Mouse (Mus musculus) layer of hippocampus, adult 9-11 months (tissue): ENCODE data around the gene Olfr772.
"Not testable (repeated sequence)": the region's sequence is repeated elsewhere in the genome, so short reads cannot be mapped to it uniquely, and the experiment has no call there.

Source experiments
- DNase-seq: peaks from one replicate; pipeline ENCODE4 v3.0.0; 2022

The Olfr772 gene

GRCm38 (mm10) chr10:129177821-129178220, at the start of gene Olfr772:
Gene Olfr772, minus strand, starts transcription at chr10:129177921.
- not testable (repeated sequence) for DNase-seq

DNA sequence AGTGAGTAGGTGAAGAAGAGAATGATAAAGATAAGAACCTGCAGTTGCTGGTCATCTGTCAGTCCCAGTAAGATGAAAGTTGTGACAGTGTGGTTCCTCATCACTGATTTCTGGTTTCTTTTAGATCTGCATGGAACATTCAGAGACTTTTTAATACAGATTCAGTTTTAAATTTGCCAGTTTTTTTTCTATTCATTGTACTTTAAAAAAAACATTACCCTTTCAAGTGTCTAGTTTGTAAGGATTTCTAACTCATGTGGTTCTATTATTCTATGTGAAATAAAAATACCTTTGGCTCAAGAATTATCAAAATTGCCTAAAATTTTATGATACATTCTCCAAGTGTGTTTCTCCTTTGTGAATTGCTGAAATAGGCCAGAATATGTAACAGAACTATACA, 9.6 kb upstream of the Olfr772 start, which contains the start of gene Olfr773:
TSS of gene Olfr773 (minus strand) at position 101 of the 400 bp plus-strand sequence.
- not testable (repeated sequence) for DNase-seq

GRCm38 (mm10) chr10:129164651-129165050, 13.1 kb downstream of the Olfr772 start, which contains the start of gene Olfr771:
Gene Olfr771, minus strand, starts transcription at chr10:129164751.
- no peak for DNase-seq

- DNase-seq: no peak
Observed at GRCm38 (mm10) chr10:129138898-129139297, 38.8 kb downstream of the Olfr772 start, which contains the start of gene Olfr770. Gene Olfr770, minus strand, starts transcription at chr10:129138998.
